Mouse (Mus musculus) megakaryocyte, adult 5-6 weeks (primary cell): ENCODE measurements around the gene Zscan22. TPM values are rescaled to one million over a fixed set of nuclear protein-coding genes. Genes with fewer than 3 reads are reported as not detected.
A peak's percentile ranks its signal among the peaks of the same experiment; 100 is the strongest.
"Not testable (repeated sequence)": the region's sequence is repeated elsewhere in the genome, so short reads cannot be mapped to it uniquely, and the experiment has no call there.

Experiments
- ATAC-seq: 2 replicates; pipeline ENCODE4 v1.8.0; 2016; ENCODE audit warnings: mild to moderate bottlenecking, inconsistent platforms; ENCODE audit not compliant: poor library complexity, severe bottlenecking
- total RNA-seq, 2 experiments: library from RNA; stranded (forward) in 1 of 2; stranded (reverse) in 1 of 2; fragments of 153-499, 151-499 nt in 1 of 2; fragments of 221-1000, 200-1000 nt in 1 of 2; gene quantifications; 2 replicates each; pipeline versions ENCODE4 v1.2.3 to v1.2.4; 2015 to 2017

The Zscan22 gene
- total RNA-seq, 2 experiments from 2014 or later, result 3.3 to 7.5 TPM

GRCm38 (mm10) chr7:12927191-12927680 is 29.6 kb downstream of the Zscan22 start, which contains the start of gene Rnf225:
Gene Rnf225 (plus strand): TSS chr7:12927416.
- ATAC-seq, result no peak

GRCm38 (mm10) chr7:12927693-12928589 is 30.3 kb downstream of the Zscan22 start:
- ATAC-seq, result peak; percentile 12; the same call in 1 of the 2 replicates

- ATAC-seq, result no peak
These were observed 36.1 kb downstream of the Zscan22 start for GRCm38 (mm10) chr7:12933615-12934140.

GRCm38 (mm10) chr7:12934808-12935207 is 37.2 kb downstream of the Zscan22 start:
- no peak for ATAC-seq

GRCm38 (mm10) chr7:12937254-12937803 is 39.7 kb downstream of the Zscan22 start:
- ATAC-seq, result not testable (repeated sequence)

GRCm38 (mm10) chr7:12940599-12940998 is 43.0 kb downstream of the Zscan22 start:
- ATAC-seq, result no peak

GRCm38 (mm10) chr7:12943488-12943887 is 45.9 kb downstream of the Zscan22 start:
- ATAC-seq, result peak; percentile 90

- ATAC-seq, result peak; percentile 96
These were observed 51.6 kb downstream of the Zscan22 start for GRCm38 (mm10) chr7:12949032-12949871.

- peak; percentile 39 for ATAC-seq
These were observed 52.2 kb downstream of the Zscan22 start for GRCm38 (mm10) chr7:12949872-12950229.

- peak; percentile 48; the same call in 1 of the 2 replicates for ATAC-seq
These were observed 57.3 kb downstream of the Zscan22 start for GRCm38 (mm10) chr7:12954896-12955295.

GRCm38 (mm10) chr7:12957511-12957910 is 59.9 kb downstream of the Zscan22 start:
- no peak for ATAC-seq

Other genes with a start within 250 kb of the Zscan22 start
- gene Vmn2r55, start 212.8 kb upstream of the Zscan22 start, total RNA-seq (2015), result not detected in 2 replicates
- gene Vmn2r55, start 212.8 kb upstream of the Zscan22 start, total RNA-seq (2017), result not detected in 2 replicates
- gene Vmn2r56, start 162.8 kb upstream of the Zscan22 start, total RNA-seq (2015), result not detected in 2 replicates
- not detected in 2 replicates for gene Vmn2r56, start 162.8 kb upstream of the Zscan22 start, total RNA-seq (2017)
- 0.27 TPM in 1 of 2 replicates, not detected in the other for gene Zscan18, start 94.2 kb upstream of the Zscan22 start, total RNA-seq (2015)
- 0.04 and 0.12 TPM in 2 replicates for gene Zscan18, start 94.2 kb upstream of the Zscan22 start, total RNA-seq (2017)
- gene Zfp329, start 79.0 kb upstream of the Zscan22 start, total RNA-seq (2015), result 5.8 and 6.5 TPM in 2 replicates
- gene Zfp329, start 79.0 kb upstream of the Zscan22 start, total RNA-seq (2017), result 8.6 and 9.3 TPM in 2 replicates
- gene Zfp110, start 63.1 kb upstream of the Zscan22 start, total RNA-seq (2015), result 24.6 and 25.9 TPM in 2 replicates
- gene Zfp110, start 63.1 kb upstream of the Zscan22 start, total RNA-seq (2017), result 33.6 and 38.8 TPM in 2 replicates
- gene Zfp128, start 16.6 kb upstream of the Zscan22 start, total RNA-seq (2015), result 3.5 and 4.8 TPM in 2 replicates
- gene Zfp128, start 16.6 kb upstream of the Zscan22 start, total RNA-seq (2017), result 3.6 and 5.2 TPM in 2 replicates
- 1,879 and 1,910 TPM in 2 replicates for gene Rps5, start 24.5 kb downstream of the Zscan22 start, total RNA-seq (2015)
- gene Rps5, start 24.5 kb downstream of the Zscan22 start, total RNA-seq (2017), result 1,118 and 1,375 TPM in 2 replicates
- gene Rnf225, start 29.6 kb downstream of the Zscan22 start, total RNA-seq (2015), result 0.07 and 0.14 TPM in 2 replicates
- 0.04 and 0.15 TPM in 2 replicates for gene Rnf225, start 29.6 kb downstream of the Zscan22 start, total RNA-seq (2017)
- gene Zfp324, start 68.0 kb downstream of the Zscan22 start, total RNA-seq (2015), result 2.3 and 2.4 TPM in 2 replicates
- gene Zfp324, start 68.0 kb downstream of the Zscan22 start, total RNA-seq (2017), result 4.7 and 5.1 TPM in 2 replicates
- 1.7 and 1.8 TPM in 2 replicates for gene Zfp446, start 80.0 kb downstream of the Zscan22 start, total RNA-seq (2015)
- gene Zfp446, start 80.0 kb downstream of the Zscan22 start, total RNA-seq (2017), result 0.92 and 2.2 TPM in 2 replicates
- not detected in 2 replicates for gene Slc27a5, start 100.4 kb downstream of the Zscan22 start, total RNA-seq (2015)
- not detected in 2 replicates for gene Slc27a5, start 100.4 kb downstream of the Zscan22 start, total RNA-seq (2017)
- gene Trim28, start 101.3 kb downstream of the Zscan22 start, total RNA-seq (2015), result 137 and 186 TPM in 2 replicates
- 207 and 222 TPM in 2 replicates for gene Trim28, start 101.3 kb downstream of the Zscan22 start, total RNA-seq (2017)
- gene Zbtb45, start 112.2 kb downstream of the Zscan22 start, total RNA-seq (2015), result 7.4 and 11.0 TPM in 2 replicates
- 6.6 and 9.5 TPM in 2 replicates for gene Zbtb45, start 112.2 kb downstream of the Zscan22 start, total RNA-seq (2017)
- 239 and 269 TPM in 2 replicates for gene Chmp2a, start 137.0 kb downstream of the Zscan22 start, total RNA-seq (2015)
- gene Chmp2a, start 137.0 kb downstream of the Zscan22 start, total RNA-seq (2017), result 272 and 348 TPM in 2 replicates
- gene Ube2m, start 140.5 kb downstream of the Zscan22 start, total RNA-seq (2015), result 92.1 and 97.9 TPM in 2 replicates
- gene Ube2m, start 140.5 kb downstream of the Zscan22 start, total RNA-seq (2017), result 86.1 and 101 TPM in 2 replicates
- 0.16 and 0.52 TPM in 2 replicates for gene Mzf1, start 156.9 kb downstream of the Zscan22 start, total RNA-seq (2015)
- gene Mzf1, start 156.9 kb downstream of the Zscan22 start, total RNA-seq (2017), result 0.29 and 0.45 TPM in 2 replicates
- gene Vmn1r85, start 197.4 kb downstream of the Zscan22 start, total RNA-seq (2015), result not detected in 2 replicates
- not detected in 2 replicates for gene Vmn1r85, start 197.4 kb downstream of the Zscan22 start, total RNA-seq (2017)
- not detected in 2 replicates for gene Vmn1r86, start 222.1 kb downstream of the Zscan22 start, total RNA-seq (2015)
- gene Vmn1r86, start 222.1 kb downstream of the Zscan22 start, total RNA-seq (2017), result not detected in 2 replicates
- gene Vmn1r87, start 242.3 kb downstream of the Zscan22 start, total RNA-seq (2015), result not detected in 2 replicates
- not detected in 2 replicates for gene Vmn1r87, start 242.3 kb downstream of the Zscan22 start, total RNA-seq (2017)